Mouse (Mus musculus) limb, embryonic 11.5 days (tissue): ENCODE measurements at regions not wholly inside any gene's neighbourhood (a gene's known extent, or its start where the extent isn't known, plus 50 kb on each side); places are given as distances from the start of the nearest gene placed in this dataset.

ENCODE experiments used
- ATAC-seq: fragments of 200-750 bp; cut with Nextera tagmentation; 2 replicates; pipeline ENCODE4 v1.8.0; 2017; ENCODE audit warnings: low read depth; ENCODE audit not compliant: insufficient number of reproducible peaks, low FRiP score, low TSS enrichment
- DNase-seq: peaks from one replicate; pipeline ENCODE4 v3.0.0-alpha.2; 2015; ENCODE audit warnings: low spot score
- H3K27ac ChIP-seq: fragments of 300-500 bp; sonication (generic); replicated peaks from 2 replicates; pipeline ENCODE4 v1.5.1; 2014; ENCODE audit warnings: low read depth, mild to moderate bottlenecking, low read length
- H3K27me3 ChIP-seq: fragments of 300-500 bp; sonication (generic); 2 replicates; pipeline ENCODE4 v1.6.1; 2014; ENCODE audit warnings: mild to moderate bottlenecking, low read length, mixed read lengths; ENCODE audit not compliant: control insufficient read depth, insufficient read depth
- H3K36me3 ChIP-seq: fragments of 300-500 bp; sonication (generic); 2 replicates; pipeline ENCODE4 v1.6.1; 2014; ENCODE audit warnings: mild to moderate bottlenecking, low read length, moderate library complexity, mixed read lengths; ENCODE audit not compliant: control insufficient read depth, insufficient read depth
- H3K4me1 ChIP-seq: fragments of 300-500 bp; sonication (generic); 2 replicates; pipeline ENCODE4 v1.6.1; 2014; ENCODE audit warnings: low read length, mixed read lengths; ENCODE audit not compliant: control insufficient read depth, insufficient read depth
- H3K4me2 ChIP-seq: fragments of 300-500 bp; sonication (generic); 2 replicates; pipeline ENCODE4 v1.6.1; 2014; ENCODE audit warnings: low read depth, mild to moderate bottlenecking, moderate library complexity; ENCODE audit not compliant: severe bottlenecking
- H3K4me3 ChIP-seq: fragments of 300-500 bp; sonication (generic); 2 replicates; pipeline ENCODE4 v1.5.1; 2014; ENCODE audit warnings: low read depth, low read length
- H3K9ac ChIP-seq: fragments of 300-500 bp; sonication (generic); 2 replicates; pipeline ENCODE4 v1.6.1; 2014; ENCODE audit warnings: mild to moderate bottlenecking, low read length
- H3K9me3 ChIP-seq: fragments of 300-500 bp; sonication (generic); 2 replicates; pipeline ENCODE4 v1.6.1; 2016; ENCODE audit warnings: low read length; ENCODE audit not compliant: control insufficient read depth
- WGBS: fragments of 180-500 bp; shearing (Covaris S2); extraction: QIAGEN DNeasy Blood & Tissue Kit; methylation state at CpG from one replicate; pipeline ENCODE4 v1.1.7; 2014; 5-methylcytosine and 5-hydroxymethylcytosine counted together

DNA sequence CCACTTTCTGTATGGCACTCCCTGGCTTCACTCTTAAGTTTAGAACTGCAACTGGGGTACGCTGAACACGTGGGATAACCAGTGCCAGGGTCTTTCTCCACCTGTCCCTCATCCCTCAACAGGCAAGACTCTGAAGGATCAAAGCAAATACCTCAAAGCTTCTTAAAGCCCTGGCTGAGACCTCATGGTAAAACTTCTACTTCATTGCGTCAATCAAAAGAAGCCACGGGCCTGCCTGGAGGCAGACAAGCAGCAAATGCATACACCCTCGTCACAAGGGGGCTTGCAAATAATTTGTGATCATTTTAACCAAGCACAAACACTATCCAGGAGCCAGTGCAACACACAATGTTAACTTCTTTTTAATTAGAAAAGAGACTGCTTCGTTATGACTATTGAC, 387.0 kb upstream of the Slc7a11 start:
- no peak overlapping the region for H3K9ac ChIP-seq
- H3K4me3 ChIP-seq, result no peak overlapping the region
- H3K27me3 ChIP-seq, result no peaks in the 10 kb centered on the region
- H3K4me1 ChIP-seq, result no peaks in the 10 kb centered on the region
- no peak overlapping the region for H3K4me2 ChIP-seq
- no peaks in the 10 kb centered on the region for H3K36me3 ChIP-seq
- no peaks in the 10 kb centered on the region for H3K9me3 ChIP-seq
- no peak for ATAC-seq
- DNase-seq, result no peak
- no peak overlapping the region for H3K27ac ChIP-seq
- 84% methylated on average over 6 of the region's 6 CpGs for whole genome bisulfite sequencing

DNA sequence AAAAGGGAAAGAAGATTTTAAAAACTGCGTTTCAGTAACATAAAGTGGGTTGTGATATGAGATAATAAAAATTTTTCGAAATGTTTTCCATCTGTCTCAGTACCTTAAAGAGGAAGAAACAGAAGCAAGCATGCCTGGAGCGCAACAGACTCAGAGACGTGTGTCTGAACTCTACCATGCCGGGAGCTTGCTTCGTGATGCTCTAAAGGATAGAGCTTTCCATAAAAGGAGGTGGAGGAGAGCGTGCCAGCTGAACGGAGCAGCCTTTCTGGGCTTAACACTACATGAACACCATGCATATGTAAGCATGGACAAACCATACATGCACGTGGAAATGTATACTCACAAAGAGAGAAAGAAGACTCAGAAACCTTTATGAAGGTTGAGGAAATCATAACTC, 387.5 kb upstream of the Slc7a11 start:
- ATAC-seq, result no peak
- Histone ChIP-seq H3K36me3 (no peaks in the 10 kb centered on the region), H3K4me1 (no peaks in the 10 kb centered on the region), H3K27me3 (no peaks in the 10 kb centered on the region), H3K9ac (no peak overlapping the region), H3K27ac (no peak overlapping the region), H3K4me2 (no peak overlapping the region), H3K9me3 (no peaks in the 10 kb centered on the region), H3K4me3 (no peak overlapping the region)
- 88% methylated on average over 9 of the region's 9 CpGs for WGBS
- no peak for DNase-seq

DNA sequence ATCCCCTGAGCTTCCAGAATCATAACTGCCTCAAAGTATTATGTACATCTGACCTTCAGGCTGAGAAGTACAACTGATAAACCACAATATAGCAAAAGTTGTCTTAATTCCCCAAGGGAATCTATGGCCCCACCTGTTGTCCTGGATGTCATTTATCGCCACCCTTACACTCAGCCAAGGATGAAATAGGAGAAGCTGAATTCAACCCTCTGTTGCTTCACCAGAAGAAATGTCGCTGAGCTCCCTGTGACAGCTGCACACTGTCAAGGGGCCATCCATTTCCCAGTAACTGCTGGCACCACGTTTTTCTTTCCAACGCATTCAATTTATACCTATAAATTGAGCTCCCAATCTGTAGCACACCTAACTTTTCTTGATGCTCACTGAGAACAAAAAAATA, 382.0 kb upstream of the Noct start:
- Histone ChIP-seq H3K4me3 (no peak overlapping the region), H3K27me3 (no peaks in the 10 kb centered on the region), H3K27ac (no peak overlapping the region), H3K36me3 (no peaks in the 10 kb centered on the region), H3K9me3 (no peaks in the 10 kb centered on the region), H3K9ac (no peak overlapping the region), H3K4me1 (no peaks in the 10 kb centered on the region), H3K4me2 (no peak overlapping the region)
- 68% methylated on average over 4 of the region's 4 CpGs for WGBS
- no peak for ATAC-seq
- DNase-seq, result no peak

DNA sequence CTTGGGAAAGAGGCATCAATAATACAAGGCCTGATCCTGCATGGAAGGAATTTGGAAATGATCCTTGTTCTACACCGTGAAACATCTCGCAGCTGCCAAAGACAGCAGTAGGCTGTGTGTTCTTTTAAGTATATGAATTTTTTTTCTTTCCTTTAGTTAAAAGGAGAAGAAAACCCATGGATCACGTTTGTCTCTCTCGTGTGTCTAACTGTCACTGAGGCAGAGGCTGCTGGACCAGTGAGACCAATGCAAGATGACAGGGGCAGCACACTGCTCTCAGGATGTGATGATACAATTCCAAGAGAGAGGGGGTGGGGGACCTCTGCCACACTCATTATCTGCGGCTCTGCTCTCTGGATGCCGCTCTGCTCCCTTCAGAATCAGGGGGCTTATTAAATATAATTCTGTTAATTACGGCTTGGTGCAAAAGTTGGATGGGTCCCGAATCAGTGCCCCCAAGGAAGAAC, 379.4 kb upstream of the Noct start:
- no peak overlapping the region for H3K4me3 ChIP-seq
- ATAC-seq, result no peak
- no peaks in the 10 kb centered on the region for H3K4me1 ChIP-seq
- H3K27me3 ChIP-seq, result no peaks in the 10 kb centered on the region
- no peak overlapping the region for H3K27ac ChIP-seq
- no peaks in the 10 kb centered on the region for H3K9me3 ChIP-seq
- H3K4me2 ChIP-seq, result no peak overlapping the region
- DNase-seq, result no peak
- no peak overlapping the region for H3K9ac ChIP-seq
- 64% methylated on average over 8 of the region's 8 CpGs for WGBS
- H3K36me3 ChIP-seq, result no peaks in the 10 kb centered on the region

DNA sequence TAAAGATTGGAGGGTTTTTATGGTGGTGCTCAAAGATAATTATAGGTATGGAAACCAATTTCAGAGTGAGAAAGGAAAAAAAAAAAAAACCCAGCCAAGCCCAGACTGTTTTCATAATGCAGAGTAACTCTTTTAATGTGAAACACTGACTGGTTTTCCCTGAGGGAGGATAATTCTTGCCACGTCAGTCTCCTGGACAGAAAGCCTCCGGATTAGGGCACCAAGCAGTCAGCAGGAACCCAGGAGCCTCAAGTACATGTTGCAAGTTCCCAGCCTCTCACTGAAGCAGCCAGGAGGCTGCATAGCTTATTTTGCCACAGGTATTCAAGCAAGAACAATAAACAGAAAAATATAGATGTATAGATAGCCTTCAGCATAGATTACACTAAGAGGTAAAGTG, 378.9 kb upstream of the Noct start:
- ATAC-seq, result no peak
- H3K4me2 ChIP-seq, result no peak overlapping the region
- H3K27me3 ChIP-seq, result no peaks in the 10 kb centered on the region
- 16% methylated on average over 2 of the region's 2 CpGs for WGBS
- H3K36me3 ChIP-seq, result no peaks in the 10 kb centered on the region
- no peaks in the 10 kb centered on the region for H3K9me3 ChIP-seq
- no peak overlapping the region for H3K9ac ChIP-seq
- no peak overlapping the region for H3K27ac ChIP-seq
- no peak overlapping the region for H3K4me3 ChIP-seq
- no peaks in the 10 kb centered on the region for H3K4me1 ChIP-seq
- no peak for DNase-seq

DNA sequence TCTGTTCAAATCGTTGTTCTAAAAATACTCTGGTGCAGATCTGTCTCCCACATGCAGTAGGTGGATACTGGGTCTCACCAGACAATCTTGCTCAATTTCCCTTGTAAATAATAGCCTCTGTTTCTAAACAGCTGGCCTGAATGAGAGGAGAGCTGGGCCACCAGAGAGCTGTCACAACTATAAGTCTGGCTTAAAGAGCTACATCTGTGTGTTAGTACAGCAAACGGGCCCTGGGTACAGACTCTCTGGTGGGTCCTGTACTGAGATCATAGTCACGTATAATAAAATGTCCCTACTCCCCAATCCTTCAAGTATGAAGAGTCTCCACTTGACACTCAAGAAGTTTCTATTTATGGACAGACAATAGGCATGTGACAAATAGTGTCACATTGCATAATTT, 375.7 kb upstream of the Noct start:
- no peaks in the 10 kb centered on the region for H3K9me3 ChIP-seq
- no peak overlapping the region for H3K4me3 ChIP-seq
- DNase-seq (no peak), ATAC-seq (no peak)
- no peaks in the 10 kb centered on the region for H3K27me3 ChIP-seq
- no peaks in the 10 kb centered on the region for H3K36me3 ChIP-seq
- H3K27ac ChIP-seq, result no peak overlapping the region
- 62% methylated on average over 3 of the region's 3 CpGs for WGBS
- no peak overlapping the region for H3K9ac ChIP-seq
- no peaks in the 10 kb centered on the region for H3K4me1 ChIP-seq
- no peak overlapping the region for H3K4me2 ChIP-seq

DNA sequence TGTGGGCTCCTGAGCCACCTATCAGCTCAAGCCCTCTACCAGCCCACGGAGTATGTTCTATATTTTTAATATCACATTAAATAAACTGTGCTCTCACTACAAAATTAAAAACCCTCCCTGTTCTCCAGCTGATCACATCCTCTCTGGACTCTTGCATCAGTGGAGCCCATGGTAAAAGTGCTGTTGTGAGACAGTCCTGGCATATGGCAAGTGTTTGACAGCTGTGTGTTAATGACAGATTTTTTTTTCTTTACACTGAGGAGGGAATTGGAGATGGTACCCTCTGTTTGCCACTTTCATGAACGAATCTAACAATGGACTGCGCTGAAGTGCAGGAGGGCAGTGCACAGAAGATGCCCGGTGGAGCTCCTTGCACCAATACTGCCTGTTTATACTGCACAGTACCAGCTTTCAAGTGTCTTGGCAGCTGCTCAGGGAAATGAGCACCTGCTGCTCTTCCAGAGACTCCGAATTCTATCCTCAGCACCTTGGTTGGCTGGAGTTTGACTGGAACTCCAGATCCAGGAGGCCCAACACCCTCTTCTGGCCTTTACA, 373.1 kb upstream of the Noct start:
- Histone ChIP-seq H3K9ac (no peak overlapping the region), H3K27ac (no peak overlapping the region), H3K9me3 (no peaks in the 10 kb centered on the region), H3K4me3 (no peak overlapping the region), H3K36me3 (no peaks in the 10 kb centered on the region), H3K27me3 (no peaks in the 10 kb centered on the region), H3K4me2 (no peak overlapping the region), H3K4me1 (no peaks in the 10 kb centered on the region)
- WGBS, result 89% methylated on average over 5 of the region's 5 CpGs
- DNase-seq, result no peak
- no peak for ATAC-seq

DNA sequence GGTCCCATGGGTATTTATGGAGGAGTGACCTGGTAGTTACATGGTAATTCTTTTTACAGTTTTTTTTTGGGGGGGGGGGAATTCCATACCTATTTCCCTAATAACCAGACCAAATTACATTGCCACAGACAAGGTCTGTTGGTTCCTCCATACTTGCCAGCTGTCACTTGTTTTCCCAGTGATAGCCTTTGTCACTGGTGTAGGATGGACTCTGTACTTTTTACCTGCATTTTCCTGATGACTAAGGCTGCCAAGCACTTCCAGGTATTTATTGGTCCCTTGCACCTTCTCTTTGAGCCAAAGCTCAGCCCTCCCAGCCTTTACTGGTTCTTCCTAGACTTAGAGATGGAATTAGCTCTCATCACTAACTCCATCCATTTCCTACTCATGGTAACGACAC, 357.1 kb upstream of the Noct start:
- no peaks in the 10 kb centered on the region for H3K36me3 ChIP-seq
- 92% methylated on average over 1 of the region's 1 CpGs for WGBS
- no peak overlapping the region for H3K4me3 ChIP-seq
- DNase-seq (no peak), ATAC-seq (no peak)
- H3K9ac ChIP-seq, result no peak overlapping the region
- H3K4me1 ChIP-seq, result no peaks in the 10 kb centered on the region
- H3K27me3 ChIP-seq, result no peaks in the 10 kb centered on the region
- no peaks in the 10 kb centered on the region for H3K9me3 ChIP-seq
- H3K27ac ChIP-seq, result no peak overlapping the region
- H3K4me2 ChIP-seq, result no peak overlapping the region

DNA sequence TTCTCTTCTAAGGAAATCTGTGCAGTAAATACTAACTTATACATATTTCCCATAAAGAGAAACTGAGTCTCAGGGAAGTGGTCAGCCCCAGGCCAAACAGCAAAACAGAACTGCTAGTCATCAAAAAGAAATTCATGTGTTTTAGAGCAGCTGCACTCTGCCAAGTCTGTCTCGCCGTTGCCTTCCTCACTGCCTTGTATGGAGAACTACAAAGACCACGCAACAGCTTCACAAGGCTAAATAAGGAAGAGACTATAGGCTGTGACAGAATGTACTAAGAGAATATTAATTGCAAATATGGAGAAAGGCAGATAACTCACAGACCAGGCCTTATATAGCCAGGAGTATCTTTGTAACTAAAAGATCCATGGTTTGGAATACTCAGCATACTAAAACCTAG, 355.0 kb upstream of the Noct start:
- Histone ChIP-seq H3K9me3 (no peaks in the 10 kb centered on the region), H3K4me1 (no peaks in the 10 kb centered on the region), H3K4me3 (no peak overlapping the region), H3K27me3 (no peaks in the 10 kb centered on the region), H3K27ac (no peak overlapping the region), H3K36me3 (no peaks in the 10 kb centered on the region), H3K9ac (no peak overlapping the region), H3K4me2 (no peak overlapping the region)
- 99% methylated on average over 3 of the region's 3 CpGs for WGBS
- ATAC-seq, result no peak
- no peak for DNase-seq
